Mouse (Mus musculus) ES-E14 (cell line): ENCODE measurements around the gene Tor1b.

Experiments used
- CHD2 ChIP-seq: IDR thresholded peaks from 2 replicates; pipeline ENCODE4 v1.6.1; 2014; ENCODE audit warnings: mild to moderate bottlenecking, low read depth, low read length, inconsistent platforms
- MAFK ChIP-seq: IDR thresholded peaks from 2 replicates; pipeline ENCODE4 v1.6.1; 2014; ENCODE audit warnings: mild to moderate bottlenecking, low read depth, low read length, inconsistent platforms; ENCODE audit not compliant: insufficient read depth
- ZNF384 ChIP-seq: IDR thresholded peaks from 2 replicates; pipeline ENCODE4 v1.6.1; 2012; ENCODE audit warnings: low read depth, low read length, inconsistent platforms

DNA sequence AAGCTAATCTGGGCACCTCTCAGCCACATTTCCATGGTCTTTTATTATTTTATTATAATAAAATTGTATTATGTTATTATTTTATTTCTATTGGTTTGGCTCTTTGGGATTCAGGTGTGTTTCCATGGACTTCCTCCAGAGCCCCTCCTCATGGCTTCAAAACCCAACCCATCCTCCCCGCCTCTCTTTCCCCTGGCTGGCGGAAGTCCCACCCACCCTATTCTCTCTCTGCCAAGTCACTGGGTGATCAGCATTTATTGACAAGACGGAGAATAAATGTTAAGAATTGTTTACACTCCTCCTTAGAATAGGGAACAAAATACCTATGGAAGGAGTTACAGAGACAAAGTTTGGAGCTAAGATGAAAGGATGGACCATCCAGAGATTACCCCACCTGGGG lies 16.0 kb upstream of the Tor1b start:
- TF ChIP-seq MAFK (no peak), ZNF384 (no peak), CHD2 (no peak)
